Mouse (Mus musculus): Measurements from ENCODE around the gene Ciapin1. TPM values are rescaled to one million over a fixed set of nuclear protein-coding genes. Genes with fewer than 3 reads are reported as not detected.
A peak's percentile ranks its signal among the peaks of the same experiment; 100 is the strongest.
"Not testable (repeated sequence)": the region's sequence is repeated elsewhere in the genome, so short reads cannot be mapped to it uniquely, and the experiment has no call there.

Gene Ciapin1
- polyA plus RNA-seq, 1 experiment from 2014 or later, result 179 TPM

- WGBS, result under 1% methylated on average over 24 of the region's 24 CpGs
- Histone ChIP-seq H3K9me3 (no peaks in the 10 kb centered on the region), H3K4me1 (peaks cover 16% of the 10 kb centered on the region), H3K4me2 (peak overlapping the region; percentile 86), H3K36me3 (replicated peaks) (no peaks in the 10 kb centered on the region), H3K9ac (peak overlapping the region; percentile 93), H3K27ac (peak overlapping the region; percentile 84), H3K27me3 (no peaks in the 10 kb centered on the region), H3K4me3 (replicated peaks) (peak overlapping the region; percentile 75)
- ATAC-seq (ENCODE audit: low FRiP score), result peak; percentile 48; the same call in 1 of the 2 replicates
Observed at GRCm38 (mm10) chr8:94838600-94838999, 442 bp upstream of the Ciapin1 start.

- H3K27ac ChIP-seq, result no peak overlapping the region
Observed at GRCm38 (mm10) chr8:94836456-94837240, 1.5 kb downstream of the Ciapin1 start.

GRCm38 (mm10) chr8:94835751-94836150 lies 2.4 kb downstream of the Ciapin1 start:
- Histone ChIP-seq H3K4me1 (peaks cover 16% of the 10 kb centered on the region), H3K36me3 (replicated peaks) (peaks cover 16% of the 10 kb centered on the region)
- not testable (repeated sequence) for ATAC-seq (ENCODE audit: low FRiP score); H3K27me3 ChIP-seq; H3K4me3 ChIP-seq (replicated peaks); H3K9me3 ChIP-seq; H3K27ac ChIP-seq; H3K4me2 ChIP-seq; H3K9ac ChIP-seq
- 95% methylated on average over 13 of the region's 13 CpGs for WGBS

More at GRCm38 (mm10) chr8:94836456-94837240, 1.5 kb downstream of the Ciapin1 start:
- Histone ChIP-seq H3K4me2 (peak overlapping the region; percentile 86), H3K36me3 (replicated peaks) (peaks cover 10% of the 10 kb centered on the region), H3K4me1 (peaks cover 16% of the 10 kb centered on the region), H3K9me3 (no peaks in the 10 kb centered on the region), H3K9ac (peak overlapping the region; percentile 93), H3K4me3 (replicated peaks) (peak overlapping the region; percentile 75), H3K27me3 (no peaks in the 10 kb centered on the region)
- no peak for ATAC-seq (ENCODE audit: low FRiP score)
- WGBS, result 79% methylated on average over 11 of the region's 11 CpGs

GRCm38 (mm10) chr8:94833901-94834405 lies 4.2 kb downstream of the Ciapin1 start:
- H3K27me3 ChIP-seq; H3K9ac ChIP-seq; H3K27ac ChIP-seq; H3K4me3 ChIP-seq (replicated peaks); H3K9me3 ChIP-seq; H3K4me2 ChIP-seq; ATAC-seq (ENCODE audit: low FRiP score): not testable (repeated sequence)
- 88% methylated on average over 7 of the region's 7 CpGs for WGBS
- Histone ChIP-seq H3K36me3 (replicated peaks) (peaks cover 32% of the 10 kb centered on the region), H3K4me1 (peaks cover 13% of the 10 kb centered on the region)

DNA sequence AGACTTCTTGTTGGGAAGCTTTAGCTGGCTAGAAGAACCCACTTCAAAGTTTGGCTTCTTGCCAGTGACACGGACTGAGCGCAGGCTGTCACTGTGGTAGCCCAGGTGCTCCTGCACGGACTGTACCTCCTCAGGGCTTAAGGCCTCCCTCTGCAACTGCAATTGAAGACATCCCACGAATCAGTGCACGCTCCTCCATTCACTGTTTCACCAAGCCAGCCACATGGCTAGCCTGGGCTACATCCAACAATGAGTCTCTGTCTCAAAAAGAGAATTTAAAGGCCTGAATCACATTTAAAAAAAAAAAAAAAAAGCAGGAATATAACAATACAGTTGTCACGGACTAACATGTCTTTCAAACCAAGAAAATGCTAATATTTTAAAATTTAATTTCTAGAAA lies 9.9 kb downstream of the Ciapin1 start:
- ATAC-seq (ENCODE audit: low FRiP score), result no peak
- H3K36me3 ChIP-seq (replicated peaks), result peaks cover 79% of the 10 kb centered on the region

DNA sequence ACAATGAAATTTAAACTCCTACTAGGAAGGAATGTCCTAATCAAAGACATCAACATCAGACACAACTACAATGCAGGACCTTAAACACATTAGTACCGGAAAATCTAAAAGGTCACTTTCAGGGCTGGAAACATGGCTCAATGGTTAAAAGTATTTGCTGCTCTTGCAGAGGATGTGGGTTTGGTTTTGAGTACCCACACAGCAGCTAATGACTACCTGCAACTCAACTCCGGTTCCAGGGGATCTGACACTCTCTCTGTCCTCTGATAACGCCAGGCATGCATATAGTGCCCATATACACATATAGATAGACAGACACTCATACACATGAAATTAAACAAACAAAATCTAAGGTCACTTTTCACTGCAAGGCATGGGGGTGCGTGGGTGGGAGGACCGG lies 11.9 kb downstream of the Ciapin1 start:
- WGBS, result 95% methylated on average over 5 of the region's 5 CpGs
- no peak overlapping the region for H3K27ac ChIP-seq
- no peaks in the 10 kb centered on the region for H3K27me3 ChIP-seq
- H3K4me2 ChIP-seq, result no peak overlapping the region
- peaks cover 86% of the 10 kb centered on the region for H3K36me3 ChIP-seq (replicated peaks)
- H3K4me3 ChIP-seq (replicated peaks), result no peak overlapping the region
- no peak overlapping the region for H3K9ac ChIP-seq
- ATAC-seq (ENCODE audit: low FRiP score), result no peak
- no peaks in the 10 kb centered on the region for H3K9me3 ChIP-seq
- no peaks in the 10 kb centered on the region for H3K4me1 ChIP-seq

More for the DNA sequence above, 9.9 kb downstream of the Ciapin1 start:
- Histone ChIP-seq H3K9ac (no peak overlapping the region), H3K4me3 (replicated peaks) (no peak overlapping the region), H3K4me1 (no peaks in the 10 kb centered on the region), H3K27me3 (no peaks in the 10 kb centered on the region), H3K27ac (no peak overlapping the region), H3K9me3 (no peaks in the 10 kb centered on the region), H3K4me2 (no peak overlapping the region)
- WGBS, result 85% methylated on average over 6 of the region's 6 CpGs

- H3K27ac ChIP-seq, result no peak overlapping the region
- no peaks in the 10 kb centered on the region for H3K9me3 ChIP-seq
- H3K36me3 ChIP-seq (replicated peaks), result peaks cover 86% of the 10 kb centered on the region
- no peaks in the 10 kb centered on the region for H3K27me3 ChIP-seq
- no peak overlapping the region for H3K4me2 ChIP-seq
- no peak overlapping the region for H3K4me3 ChIP-seq (replicated peaks)
- ATAC-seq (ENCODE audit: low FRiP score), result no peak
- 89% methylated on average over 6 of the region's 6 CpGs for WGBS
- no peak overlapping the region for H3K9ac ChIP-seq
- no peaks in the 10 kb centered on the region for H3K4me1 ChIP-seq
Observed at GRCm38 (mm10) chr8:94825170-94825569, 13.0 kb downstream of the Ciapin1 start.

DNA sequence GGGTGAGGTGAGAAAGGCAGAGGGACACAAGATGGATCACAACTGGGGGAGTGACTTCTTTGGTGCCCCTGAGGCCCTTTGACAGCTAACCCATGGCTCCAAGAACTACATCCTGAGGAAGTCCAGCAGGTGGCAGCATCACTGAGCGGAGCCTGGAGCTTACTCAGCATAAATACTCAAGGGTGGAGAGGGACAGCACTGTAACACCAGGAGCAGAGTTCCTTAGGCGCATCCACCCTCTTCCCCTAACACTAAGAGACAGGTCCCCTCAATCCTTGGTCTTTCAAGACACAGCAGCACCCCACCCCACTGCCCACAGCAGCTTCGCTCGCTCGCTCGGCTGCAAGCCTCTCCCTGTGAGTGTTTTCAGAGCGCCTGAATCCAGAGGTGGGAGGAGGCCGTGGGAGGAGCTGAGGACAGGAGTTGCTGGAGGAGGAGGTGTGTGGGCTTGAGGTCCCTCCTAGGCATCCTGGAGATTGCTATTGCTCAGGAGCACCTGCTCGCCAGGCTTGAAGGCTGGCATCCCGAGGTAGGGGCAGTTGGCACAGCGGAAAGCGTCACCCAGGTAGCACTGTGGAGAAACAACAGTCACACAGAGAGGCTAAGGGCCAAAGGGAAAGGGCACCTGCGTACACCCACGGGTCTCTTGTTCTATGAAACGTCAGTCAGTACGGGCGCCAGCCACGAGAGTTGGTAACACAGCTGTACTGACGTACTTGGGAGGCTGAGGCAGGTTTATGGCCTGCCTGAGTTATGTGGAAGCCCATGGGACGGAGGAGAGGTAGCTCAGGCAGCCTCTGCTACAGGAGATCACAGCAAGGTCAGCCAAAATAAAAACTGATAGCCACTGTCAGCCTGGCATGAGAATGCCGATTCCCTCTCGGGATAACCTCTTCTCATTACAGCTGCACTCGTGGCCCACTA lies 15.3 kb downstream of the Ciapin1 start:
- Histone ChIP-seq H3K36me3 (replicated peaks) (peaks cover 76% of the 10 kb centered on the region), H3K27me3 (no peaks in the 10 kb centered on the region), H3K9me3 (no peaks in the 10 kb centered on the region), H3K4me1 (no peaks in the 10 kb centered on the region), H3K9ac (no peak overlapping the region), H3K27ac (no peak overlapping the region), H3K4me3 (replicated peaks) (no peak overlapping the region), H3K4me2 (no peak overlapping the region)
- 78% methylated on average over 23 of the region's 23 CpGs for WGBS
- peak; percentile 49; the same call in 1 of the 2 replicates for ATAC-seq (ENCODE audit: low FRiP score)

GRCm38 (mm10) chr8:94821381-94821780 lies 16.8 kb downstream of the Ciapin1 start:
- Histone ChIP-seq H3K4me2 (no peak overlapping the region), H3K9ac (no peak overlapping the region), H3K4me3 (replicated peaks) (no peak overlapping the region), H3K36me3 (replicated peaks) (peaks cover 64% of the 10 kb centered on the region), H3K27ac (no peak overlapping the region), H3K4me1 (no peaks in the 10 kb centered on the region), H3K27me3 (no peaks in the 10 kb centered on the region), H3K9me3 (no peaks in the 10 kb centered on the region)
- WGBS, result 91% methylated on average over 2 of the region's 2 CpGs
- no peak for ATAC-seq (ENCODE audit: low FRiP score)

DNA sequence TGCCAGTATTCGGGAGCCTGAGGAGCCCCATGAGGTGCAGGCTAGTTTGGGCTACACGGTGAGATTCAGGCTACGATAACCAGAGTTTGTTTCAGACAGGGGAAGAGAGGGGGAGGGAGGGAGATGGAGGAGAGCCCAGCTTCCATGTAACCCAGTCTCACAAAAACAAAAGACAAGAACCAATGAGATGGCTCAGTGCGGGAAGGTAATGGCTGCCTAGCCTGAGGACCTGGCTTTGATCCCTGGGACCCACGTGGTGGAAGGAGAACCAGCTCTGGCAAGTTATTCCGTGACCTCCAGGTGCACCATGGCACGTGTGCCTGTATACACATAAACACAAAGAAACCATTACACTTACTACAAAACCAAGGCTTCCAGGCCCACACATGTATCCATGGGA lies 17.6 kb downstream of the Ciapin1 start:
- no peak for ATAC-seq (ENCODE audit: low FRiP score)
- Histone ChIP-seq H3K9ac (no peak overlapping the region), H3K27ac (no peak overlapping the region), H3K4me2 (no peak overlapping the region), H3K9me3 (no peaks in the 10 kb centered on the region), H3K4me3 (replicated peaks) (no peak overlapping the region), H3K36me3 (replicated peaks) (peaks cover 57% of the 10 kb centered on the region), H3K4me1 (no peaks in the 10 kb centered on the region), H3K27me3 (no peaks in the 10 kb centered on the region)
- 86% methylated on average over 7 of the region's 7 CpGs for WGBS

DNA sequence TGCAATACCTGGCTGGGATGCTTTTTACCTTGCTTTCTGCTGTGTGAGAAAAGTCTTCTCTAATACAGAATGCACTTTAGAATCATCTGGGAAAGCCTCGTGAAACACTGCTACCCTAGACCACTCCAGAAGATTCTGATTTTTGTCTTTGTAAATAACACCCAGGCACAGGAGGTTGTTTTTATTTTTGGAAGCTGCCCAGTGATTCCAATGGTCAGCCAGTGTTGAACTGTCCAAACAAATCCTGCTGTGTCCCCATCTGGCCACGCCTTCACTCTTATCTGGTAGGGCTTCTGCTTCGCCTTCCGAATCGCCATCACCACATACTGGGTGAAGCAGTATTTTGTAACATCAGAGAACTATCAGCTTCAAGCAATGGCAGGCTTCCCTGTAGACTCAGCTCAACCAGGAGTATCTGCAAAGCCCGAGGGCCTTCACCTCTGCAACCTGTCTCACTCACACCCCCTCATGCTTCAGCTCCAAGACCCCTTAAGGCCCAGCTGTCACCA lies 18.4 kb downstream of the Ciapin1 start:
- no peaks in the 10 kb centered on the region for H3K27me3 ChIP-seq
- H3K4me3 ChIP-seq (replicated peaks), result no peak overlapping the region
- no peaks in the 10 kb centered on the region for H3K9me3 ChIP-seq
- no peak for ATAC-seq (ENCODE audit: low FRiP score)
- H3K4me2 ChIP-seq, result no peak overlapping the region
- WGBS, result 92% methylated on average over 6 of the region's 6 CpGs
- no peak overlapping the region for H3K9ac ChIP-seq
- no peak overlapping the region for H3K27ac ChIP-seq
- H3K4me1 ChIP-seq, result no peaks in the 10 kb centered on the region
- peaks cover 50% of the 10 kb centered on the region for H3K36me3 ChIP-seq (replicated peaks)

- peaks cover 34% of the 10 kb centered on the region for H3K36me3 ChIP-seq (replicated peaks)
- no peak overlapping the region for H3K9ac ChIP-seq
- no peaks in the 10 kb centered on the region for H3K4me1 ChIP-seq
- H3K4me2 ChIP-seq, result no peak overlapping the region
- H3K27ac ChIP-seq, result no peak overlapping the region
- H3K4me3 ChIP-seq (replicated peaks), result no peak overlapping the region
- ATAC-seq (ENCODE audit: low FRiP score), result no peak
- H3K9me3 ChIP-seq, result no peaks in the 10 kb centered on the region
- no peaks in the 10 kb centered on the region for H3K27me3 ChIP-seq
- WGBS, result 95% methylated on average over 9 of the region's 11 CpGs
Observed at GRCm38 (mm10) chr8:94817933-94818332, 20.2 kb downstream of the Ciapin1 start.

Measured in forebrain, embryonic 12.5 days (tissue).